Mouse (Mus musculus): ENCODE results near the gene Bub1b. TPM values are rescaled to one million over a fixed set of nuclear protein-coding genes. Genes with fewer than 3 reads are reported as not detected.

Gene Bub1b
- polyA plus RNA-seq, 1 experiment: 3.4 TPM

GRCm38 (mm10) chr2:118669785-118670184, 71.8 kb downstream of the Bub1b start:
- Histone ChIP-seq H3K27me3 (ENCODE audit: control insufficient read depth, insufficient read depth, low read length) (no peaks in the 10 kb centered on the region), H3K27ac (ENCODE audit: insufficient read depth, low read length) (no peak overlapping the region), H3K4me1 (ENCODE audit: control insufficient read depth, insufficient read depth, low read length) (no peaks in the 10 kb centered on the region), H3K4me3 (replicated peaks; ENCODE audit: insufficient read depth, low read depth, low read length) (no peak overlapping the region)
- WGBS: 8% methylated on average over 2 of the region's 2 CpGs
- no peak for TF ChIP-seq POLR2A (IDR thresholded peaks at IDR 0.05; ENCODE audit: borderline replicate concordance, insufficient read depth, low read length)
- TF ChIP-seq CTCF (IDR thresholded peaks at IDR 0.05; ENCODE audit: borderline replicate concordance, insufficient read depth, low read depth, low read length): no peak
- no peak for DNase-seq

GRCm38 (mm10) chr2:118671728-118672127, 73.7 kb downstream of the Bub1b start:
- 71% methylated on average over 1 of the region's 1 CpGs for WGBS
- Histone ChIP-seq H3K4me3 (replicated peaks; ENCODE audit: insufficient read depth, low read depth, low read length) (no peak overlapping the region), H3K27ac (ENCODE audit: insufficient read depth, low read length) (no peak overlapping the region), H3K4me1 (ENCODE audit: control insufficient read depth, insufficient read depth, low read length) (no peaks in the 10 kb centered on the region), H3K27me3 (ENCODE audit: control insufficient read depth, insufficient read depth, low read length) (no peaks in the 10 kb centered on the region)
- TF ChIP-seq POLR2A (IDR thresholded peaks at IDR 0.05; ENCODE audit: borderline replicate concordance, insufficient read depth, low read length): no peak
- TF ChIP-seq CTCF (IDR thresholded peaks at IDR 0.05; ENCODE audit: borderline replicate concordance, insufficient read depth, low read depth, low read length): no peak
- DNase-seq: no peak

GRCm38 (mm10) chr2:118673686-118674465, 75.9 kb downstream of the Bub1b start:
- Histone ChIP-seq H3K27ac (ENCODE audit: insufficient read depth, low read length) (no peak overlapping the region), H3K4me1 (ENCODE audit: control insufficient read depth, insufficient read depth, low read length) (no peaks in the 10 kb centered on the region), H3K27me3 (ENCODE audit: control insufficient read depth, insufficient read depth, low read length) (no peaks in the 10 kb centered on the region), H3K4me3 (replicated peaks; ENCODE audit: insufficient read depth, low read depth, low read length) (no peak overlapping the region)
- DNase-seq: no peak
- WGBS: 49% methylated on average over 15 of the region's 15 CpGs
- TF ChIP-seq CTCF (IDR thresholded peaks at IDR 0.05; ENCODE audit: borderline replicate concordance, insufficient read depth, low read depth, low read length) (no peak), POLR2A (IDR thresholded peaks at IDR 0.05; ENCODE audit: borderline replicate concordance, insufficient read depth, low read length) (no peak)

GRCm38 (mm10) chr2:118674500-118674899, 76.5 kb downstream of the Bub1b start:
- H3K4me3 ChIP-seq (replicated peaks; ENCODE audit: insufficient read depth, low read depth, low read length): no peak overlapping the region
- H3K27me3 ChIP-seq (ENCODE audit: control insufficient read depth, insufficient read depth, low read length): no peaks in the 10 kb centered on the region
- TF ChIP-seq POLR2A (IDR thresholded peaks at IDR 0.05; ENCODE audit: borderline replicate concordance, insufficient read depth, low read length) (no peak), CTCF (IDR thresholded peaks at IDR 0.05; ENCODE audit: borderline replicate concordance, insufficient read depth, low read depth, low read length) (no peak)
- no peaks in the 10 kb centered on the region for H3K4me1 ChIP-seq (ENCODE audit: control insufficient read depth, insufficient read depth, low read length)
- H3K27ac ChIP-seq (ENCODE audit: insufficient read depth, low read length): no peak overlapping the region
- 59% methylated on average over 7 of the region's 7 CpGs for WGBS
- no peak for DNase-seq

- TF ChIP-seq CTCF (IDR thresholded peaks at IDR 0.05; ENCODE audit: borderline replicate concordance, insufficient read depth, low read depth, low read length) (no peak), POLR2A (IDR thresholded peaks at IDR 0.05; ENCODE audit: borderline replicate concordance, insufficient read depth, low read length) (no peak)
- 2% methylated on average over 89 of the region's 89 CpGs for WGBS
- peak overlapping the region; percentile 42 for H3K4me3 ChIP-seq (replicated peaks; ENCODE audit: insufficient read depth, low read depth, low read length)
- DNase-seq: peak; percentile 21 to 35
- H3K27me3 ChIP-seq (ENCODE audit: control insufficient read depth, insufficient read depth, low read length): no peaks in the 10 kb centered on the region
- no peak overlapping the region for H3K27ac ChIP-seq (ENCODE audit: insufficient read depth, low read length)
- H3K4me1 ChIP-seq (ENCODE audit: control insufficient read depth, insufficient read depth, low read length): no peaks in the 10 kb centered on the region
Measured at GRCm38 (mm10) chr2:118676839-118677741, 79.1 kb downstream of the Bub1b start.

GRCm38 (mm10) chr2:118677817-118678216, 79.8 kb downstream of the Bub1b start:
- H3K27me3 ChIP-seq (ENCODE audit: control insufficient read depth, insufficient read depth, low read length): no peaks in the 10 kb centered on the region
- no peak overlapping the region for H3K27ac ChIP-seq (ENCODE audit: insufficient read depth, low read length)
- DNase-seq: peak; percentile 62 to 71
- WGBS: 5% methylated on average over 4 of the region's 4 CpGs
- peaks cover 3% of the 10 kb centered on the region; the same call in 1 of the 2 replicates for H3K4me1 ChIP-seq (ENCODE audit: control insufficient read depth, insufficient read depth, low read length)
- H3K4me3 ChIP-seq (replicated peaks; ENCODE audit: insufficient read depth, low read depth, low read length): peak overlapping the region; percentile 42
- TF ChIP-seq CTCF (IDR thresholded peaks at IDR 0.05; ENCODE audit: borderline replicate concordance, insufficient read depth, low read depth, low read length) (no peak), POLR2A (IDR thresholded peaks at IDR 0.05; ENCODE audit: borderline replicate concordance, insufficient read depth, low read length) (no peak)

GRCm38 (mm10) chr2:118679577-118679976, 81.6 kb downstream of the Bub1b start:
- no peak for DNase-seq
- WGBS: 92% methylated on average over 3 of the region's 3 CpGs
- no peak for TF ChIP-seq CTCF (IDR thresholded peaks at IDR 0.05; ENCODE audit: borderline replicate concordance, insufficient read depth, low read depth, low read length)
- no peak for TF ChIP-seq POLR2A (IDR thresholded peaks at IDR 0.05; ENCODE audit: borderline replicate concordance, insufficient read depth, low read length)
- H3K27me3 ChIP-seq (ENCODE audit: control insufficient read depth, insufficient read depth, low read length): no peaks in the 10 kb centered on the region
- H3K27ac ChIP-seq (ENCODE audit: insufficient read depth, low read length): no peak overlapping the region
- peaks cover 3% of the 10 kb centered on the region; the same call in 1 of the 2 replicates for H3K4me1 ChIP-seq (ENCODE audit: control insufficient read depth, insufficient read depth, low read length)
- H3K4me3 ChIP-seq (replicated peaks; ENCODE audit: insufficient read depth, low read depth, low read length): no peak overlapping the region

Data from cerebellum, adult 2 months (tissue).